In the genomic region with DNA sequence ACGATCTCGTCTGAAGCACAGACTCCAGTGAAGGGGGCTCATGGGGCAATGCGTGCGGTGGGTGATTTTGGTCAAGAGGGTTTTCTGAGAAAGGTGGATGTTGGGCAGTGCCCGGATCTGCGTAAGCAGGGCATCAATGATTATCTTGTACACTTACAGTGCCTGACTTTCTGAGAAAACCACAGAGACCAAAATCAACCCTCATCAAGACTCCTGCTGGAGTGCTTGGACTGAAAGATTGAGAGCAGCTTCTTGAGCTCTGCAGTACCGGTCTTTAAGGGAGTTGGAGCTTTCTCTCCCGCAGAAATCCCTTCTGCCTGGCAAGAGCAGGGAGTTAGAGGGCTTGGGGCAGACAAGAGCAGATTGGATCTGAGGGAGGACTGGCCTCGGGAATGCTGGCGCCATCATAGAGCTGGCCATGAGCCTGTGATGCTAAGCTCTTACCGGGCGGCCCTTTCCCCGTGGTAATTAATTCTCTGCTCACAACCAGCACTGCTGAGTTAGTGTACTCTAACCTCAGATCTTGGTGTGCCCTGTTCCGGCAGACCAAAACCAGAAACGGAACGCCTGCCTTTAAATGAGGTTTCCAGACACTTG, we compare ENCODE assay signal across 7 mouse cellular contexts. TPM values are rescaled to one million over a fixed set of nuclear protein-coding genes. Genes with fewer than 3 reads are reported as not detected.
DNase-seq lines count a peak whose midpoint lies in the region; ATAC-seq lines count a peak whose summit lies in the region.

No protein-coding gene starts in this region.

- H3K9ac ChIP-seq in neural tube, embryonic 11.5 days (ENCODE audit: low read length): peak overlapping the region; percentile 43; the same call in 1 of the 2 replicates
- peak overlapping the region; percentile 67 for H3K9ac ChIP-seq in forebrain, embryonic 13.5 days
- H3K9ac ChIP-seq in kidney, embryonic 14.5 days (ENCODE audit: low read depth, low read length): peak overlapping the region; percentile 72
- H3K9ac ChIP-seq in midbrain, embryonic 11.5 days (ENCODE audit: low read length): peak overlapping the region; percentile 32; the same call in 1 of the 2 replicates

- H3K27ac ChIP-seq in neural tube, embryonic 11.5 days (ENCODE audit: low read depth, low read length): no peak overlapping the region
- no peak overlapping the region for H3K27ac ChIP-seq in forebrain, embryonic 13.5 days
- no peak overlapping the region for H3K27ac ChIP-seq in kidney, embryonic 14.5 days (ENCODE audit: low read depth, low read length)
- no peak overlapping the region for H3K27ac ChIP-seq in midbrain, embryonic 11.5 days (ENCODE audit: low read depth, low read length)

- peaks cover 17% of the 10 kb centered on the region for H3K27me3 ChIP-seq in neural tube, embryonic 11.5 days (ENCODE audit: control insufficient read depth, insufficient read depth, low read length)
- H3K27me3 ChIP-seq in forebrain, embryonic 13.5 days: peaks cover 50% of the 10 kb centered on the region
- peaks cover 20% of the 10 kb centered on the region for H3K27me3 ChIP-seq in kidney, embryonic 14.5 days (ENCODE audit: control insufficient read depth, insufficient read depth, low read length)
- H3K27me3 ChIP-seq in midbrain, embryonic 11.5 days (ENCODE audit: control insufficient read depth, insufficient read depth, low read length): peaks cover 23% of the 10 kb centered on the region

- peak overlapping the region; percentile 99 for H3K4me2 ChIP-seq in neural tube, embryonic 11.5 days (ENCODE audit: low read depth)
- peak overlapping the region; percentile 99 for H3K4me2 ChIP-seq in forebrain, embryonic 13.5 days
- peak overlapping the region; percentile 97 for H3K4me2 ChIP-seq in kidney, embryonic 14.5 days (replicated peaks; ENCODE audit: low read depth, low read length)
- peak overlapping the region; percentile 77 for H3K4me2 ChIP-seq in midbrain, embryonic 11.5 days

- ATAC-seq in neural tube, embryonic 11.5 days (ENCODE audit: insufficient read depth, low FRiP score, low TSS enrichment): no peak
- ATAC-seq in forebrain, embryonic 13.5 days: no peak
- no peak for ATAC-seq in kidney, embryonic 14.5 days (ENCODE audit: low FRiP score, low TSS enrichment)
- no peak for ATAC-seq in midbrain, embryonic 11.5 days (ENCODE audit: low FRiP score)

- H3K4me1 ChIP-seq in neural tube, embryonic 11.5 days (ENCODE audit: control insufficient read depth, insufficient read depth, low read length): no peaks in the 10 kb centered on the region
- peaks cover 21% of the 10 kb centered on the region for H3K4me1 ChIP-seq in forebrain, embryonic 13.5 days
- peaks cover 12% of the 10 kb centered on the region; the same call in 1 of the 2 replicates for H3K4me1 ChIP-seq in kidney, embryonic 14.5 days (ENCODE audit: control insufficient read depth, insufficient read depth, low read length)
- peaks cover 10% of the 10 kb centered on the region for H3K4me1 ChIP-seq in midbrain, embryonic 11.5 days (ENCODE audit: control insufficient read depth, insufficient read depth, low read length)

- H3K4me3 ChIP-seq in neural tube, embryonic 11.5 days (ENCODE audit: low read depth, low read length): peak overlapping the region; percentile 61
- H3K4me3 ChIP-seq in forebrain, embryonic 13.5 days: peak overlapping the region; percentile 64
- H3K4me3 ChIP-seq in kidney, embryonic 14.5 days (ENCODE audit: low read length): peak overlapping the region; percentile 74
- peak overlapping the region; percentile 51 for H3K4me3 ChIP-seq in midbrain, embryonic 11.5 days (ENCODE audit: low read depth, low read length)

- DNase-seq in neural tube, embryonic 11.5 days (ENCODE audit: low spot score): no peak
- no peak for DNase-seq in neural tube, embryonic 10.5 days (ENCODE audit: extremely low spot score, low spot score)
- peak; percentile 19 to 26 for DNase-seq in cerebellum, adult 18-20 months
- peak; percentile 97 for DNase-seq in midbrain, embryonic 11.5 days (ENCODE audit: low spot score, missing footprints)
- no peak for DNase-seq in frontal cortex, postnatal 10 days (ENCODE audit: low spot score in 2 of 2)

- no peaks in the 10 kb centered on the region for H3K36me3 ChIP-seq in neural tube, embryonic 11.5 days (ENCODE audit: control insufficient read depth, insufficient read depth, low read length)
- no peaks in the 10 kb centered on the region for H3K36me3 ChIP-seq in forebrain, embryonic 13.5 days (ENCODE audit: poor library complexity, severe bottlenecking)
- no peaks in the 10 kb centered on the region for H3K36me3 ChIP-seq in kidney, embryonic 14.5 days (ENCODE audit: control insufficient read depth, insufficient read depth, low read length)
- no peaks in the 10 kb centered on the region for H3K36me3 ChIP-seq in midbrain, embryonic 11.5 days (ENCODE audit: control insufficient read depth, insufficient read depth, low read length)

- 17% methylated on average over 16 of the region's 16 CpGs for WGBS in neural tube, embryonic 11.5 days
- WGBS in forebrain, embryonic 13.5 days: 14% methylated on average over 16 of the region's 16 CpGs
- WGBS in kidney, embryonic 14.5 days: 15% methylated on average over 16 of the region's 16 CpGs
- WGBS in midbrain, embryonic 11.5 days: 15% methylated on average over 16 of the region's 16 CpGs

- H3K9me3 ChIP-seq in neural tube, embryonic 11.5 days (ENCODE audit: control insufficient read depth, low read length): no peaks in the 10 kb centered on the region
- no peaks in the 10 kb centered on the region for H3K9me3 ChIP-seq in forebrain, embryonic 13.5 days (replicated peaks)
- H3K9me3 ChIP-seq in kidney, embryonic 14.5 days (ENCODE audit: control insufficient read depth, low read length): no peaks in the 10 kb centered on the region
- no peaks in the 10 kb centered on the region for H3K9me3 ChIP-seq in midbrain, embryonic 11.5 days (ENCODE audit: control insufficient read depth, low read length)

RNA-seq across cellular contexts. Expression of a gene that starts 2.4 kb away (rescaled TPM):
- polyA plus RNA-seq in neural tube, embryonic 11.5 days (2014; fragmentation: Nextera tagmentation; extraction: Ambion mirVana): 16.4 and 18.9 TPM in 2 replicates
- 1.9 and 2.3 TPM in 2 replicates for polyA plus RNA-seq in forebrain, embryonic 13.5 days (2015; fragmentation: Nextera tagmentation; extraction: Ambion mirVana)
- polyA plus RNA-seq in kidney, embryonic 14.5 days (2014; fragmentation: Nextera tagmentation; extraction: Ambion mirVana): 15.6 and 18.3 TPM in 2 replicates
- polyA plus RNA-seq in midbrain, embryonic 11.5 days (2014; fragmentation: Nextera tagmentation; extraction: Ambion mirVana): 10.5 and 10.7 TPM in 2 replicates

RNA-seq across cellular contexts. Expression of a gene that starts 30.8 kb away (rescaled TPM):
- 6.1 and 6.4 TPM in 2 replicates for polyA plus RNA-seq in neural tube, embryonic 11.5 days (2014; fragmentation: Nextera tagmentation; extraction: Ambion mirVana)
- 5.8 and 7.0 TPM in 2 replicates for polyA plus RNA-seq in forebrain, embryonic 13.5 days (2015; fragmentation: Nextera tagmentation; extraction: Ambion mirVana)
- 5.6 and 7.6 TPM in 2 replicates for polyA plus RNA-seq in kidney, embryonic 14.5 days (2014; fragmentation: Nextera tagmentation; extraction: Ambion mirVana)
- polyA plus RNA-seq in midbrain, embryonic 11.5 days (2014; fragmentation: Nextera tagmentation; extraction: Ambion mirVana): 5.2 and 5.6 TPM in 2 replicates

Comparison
In these comparisons a context has a peak if more than half of its experiments do, and no peak if none do; other contexts are left out.
1. DNase-seq: peak in cerebellum, adult 18-20 months (2 of 2) and midbrain, embryonic 11.5 days (single experiment); none in neural tube, embryonic 11.5 days (single experiment), neural tube, embryonic 10.5 days (single experiment) and frontal cortex, postnatal 10 days (0 of 2).
2. Peak in every context shown above with its lines, with median percentiles within 50 percentile points of each other: H3K4me2 ChIP-seq, H3K4me3 ChIP-seq and H3K9ac ChIP-seq.